Mouse (Mus musculus): ENCODE measurements at regions not wholly inside any gene's neighbourhood (a gene's known extent, or its start where the extent isn't known, plus 50 kb on each side); places are given as distances from the start of the nearest gene placed in this dataset.

GRCm38 (mm10) chr3:131868219-131868964 lies 216.7 kb upstream of the Dkk2 start:
- Histone ChIP-seq H3K4me2 (ENCODE audit: insufficient read depth, low read depth, poor library complexity, severe bottlenecking) (no peak overlapping the region), H3K36me3 (replicated peaks in 1 of 2; ENCODE audit: control insufficient read depth in 1 of 2, insufficient read depth in 1 of 2, low read length in 1 of 2) (no peaks in the 10 kb centered on the region), H3K79me2 (replicated peaks; ENCODE audit: control insufficient read depth, extremely low read depth, insufficient read depth, poor library complexity, severe bottlenecking) (no peaks in the 10 kb centered on the region), H3K27me3 (replicated peaks) (no peaks in the 10 kb centered on the region), H3K9ac (ENCODE audit: insufficient read depth, low read depth) (no peak overlapping the region), H3K27ac (ENCODE audit: insufficient read depth, low read depth) (no peak overlapping the region), H3K9me3 (replicated peaks; ENCODE audit: low read length) (no peaks in the 10 kb centered on the region), H3K4me1 (ENCODE audit: control insufficient read depth in 1 of 2, insufficient read depth in 2 of 2) (peaks cover 2 to 20% of the 10 kb centered on the region in 2 experiments; a peak in 3 of 4 replicates), H3K4me3 (replicated peaks in 1 of 3; ENCODE audit: low read depth in 2 of 3, low read length in 2 of 3, poor library complexity in 1 of 3) (no peak overlapping the region)
- dilution Hi-C loops (cut with MboI; ENCODE audit: extremely low pct_ligation_motif_present, extremely low pct_unique_long_range_greater_than_20kb, low sequenced_read_pairs) (no loop called here), in situ Hi-C loops (cut with MboI; ENCODE audit: low pct_ligation_motif_present, low pct_unique_long_range_greater_than_20kb, low sequenced_read_pairs) (no loop called here)
- TF ChIP-seq MAZ (IDR thresholded peaks at IDR 0.05; ENCODE audit: low read depth, low read length): no peak
- TF ChIP-seq POLR2A (IDR thresholded peaks at IDR 0.05; ENCODE audit: low read depth, low read length): no peak
- TF ChIP-seq CTCF (conservative IDR thresholded peaks at IDR 0.05 in 1 of 2, IDR thresholded peaks at IDR 0.05 in 1 of 2; ENCODE audit: low read depth in 2 of 2, low read length in 2 of 2): no peak
- no peak for TF ChIP-seq EP300 (IDR thresholded peaks at IDR 0.05; ENCODE audit: low read length)
- no peak for TF ChIP-seq POLR2AphosphoS2 (IDR thresholded peaks at IDR 0.05; ENCODE audit: low read depth, low read length)
- DNase-seq (ENCODE audit: extremely low read depth): no peak

GRCm38 (mm10) chr3:131869306-131869705 lies 215.8 kb upstream of the Dkk2 start:
- Histone ChIP-seq H3K4me1 (ENCODE audit: control insufficient read depth in 1 of 2, insufficient read depth in 2 of 2) (peaks cover 2 to 20% of the 10 kb centered on the region in 2 experiments; a peak in 3 of 4 replicates), H3K79me2 (replicated peaks; ENCODE audit: control insufficient read depth, extremely low read depth, insufficient read depth, poor library complexity, severe bottlenecking) (no peaks in the 10 kb centered on the region), H3K27me3 (replicated peaks) (no peaks in the 10 kb centered on the region), H3K4me3 (replicated peaks in 1 of 3; ENCODE audit: low read depth in 2 of 3, low read length in 2 of 3, poor library complexity in 1 of 3) (no peak overlapping the region), H3K36me3 (replicated peaks in 1 of 2; ENCODE audit: control insufficient read depth in 1 of 2, insufficient read depth in 1 of 2, low read length in 1 of 2) (no peaks in the 10 kb centered on the region), H3K27ac (ENCODE audit: insufficient read depth, low read depth) (no peak overlapping the region), H3K9me3 (replicated peaks; ENCODE audit: low read length) (no peaks in the 10 kb centered on the region), H3K4me2 (ENCODE audit: insufficient read depth, low read depth, poor library complexity, severe bottlenecking) (no peak overlapping the region), H3K9ac (ENCODE audit: insufficient read depth, low read depth) (no peak overlapping the region)
- no peak for DNase-seq (ENCODE audit: extremely low read depth)
- dilution Hi-C loops (cut with MboI; ENCODE audit: extremely low pct_ligation_motif_present, extremely low pct_unique_long_range_greater_than_20kb, low sequenced_read_pairs): no loop called here
- TF ChIP-seq POLR2A (IDR thresholded peaks at IDR 0.05; ENCODE audit: low read depth, low read length) (no peak), MEF2A (IDR thresholded peaks at IDR 0.05; ENCODE audit: borderline replicate concordance, low read depth, low read length) (no peak), MYC (IDR thresholded peaks at IDR 0.05; ENCODE audit: low read depth, low read length) (no peak), ZNF384 (IDR thresholded peaks at IDR 0.05; ENCODE audit: low read depth, low read length) (no peak), RCOR1 (conservative IDR thresholded peaks at IDR 0.05; ENCODE audit: low read depth, low read length) (no peak), ZKSCAN1 (IDR thresholded peaks at IDR 0.05; ENCODE audit: borderline replicate concordance, low read depth, low read length) (no peak), GABPA (IDR thresholded peaks at IDR 0.05; ENCODE audit: insufficient replicate concordance, low read depth, low read length) (no peak), USF2 (conservative IDR thresholded peaks at IDR 0.05; ENCODE audit: low read depth, low read length) (no peak), SMC3 (IDR thresholded peaks at IDR 0.05; ENCODE audit: low read depth, low read length) (no peak), TCF12 (IDR thresholded peaks at IDR 0.05; ENCODE audit: low read depth, low read length) (no peak), CHD1 (IDR thresholded peaks at IDR 0.05; ENCODE audit: low read depth, low read length) (no peak)
- in situ Hi-C loops (cut with MboI; ENCODE audit: low pct_ligation_motif_present, low pct_unique_long_range_greater_than_20kb, low sequenced_read_pairs): no loop called here
